Mouse (Mus musculus) ES-Bruce4 (cell line): ENCODE results near the gene Rabep1.
"Not testable (repeated sequence)": the region's sequence is repeated elsewhere in the genome, so short reads cannot be mapped to it uniquely, and the experiment has no call there.

Experiments used
- CTCF ChIP-seq: IDR thresholded peaks from one replicate; pipeline ENCODE4 v1.8.1; 2011; ENCODE audit warnings: low read depth, low read length
- POLR2A ChIP-seq: IDR thresholded peaks from one replicate; pipeline ENCODE4 v1.8.1; 2011; ENCODE audit warnings: low read length; ENCODE audit not compliant: insufficient read depth

DNA sequence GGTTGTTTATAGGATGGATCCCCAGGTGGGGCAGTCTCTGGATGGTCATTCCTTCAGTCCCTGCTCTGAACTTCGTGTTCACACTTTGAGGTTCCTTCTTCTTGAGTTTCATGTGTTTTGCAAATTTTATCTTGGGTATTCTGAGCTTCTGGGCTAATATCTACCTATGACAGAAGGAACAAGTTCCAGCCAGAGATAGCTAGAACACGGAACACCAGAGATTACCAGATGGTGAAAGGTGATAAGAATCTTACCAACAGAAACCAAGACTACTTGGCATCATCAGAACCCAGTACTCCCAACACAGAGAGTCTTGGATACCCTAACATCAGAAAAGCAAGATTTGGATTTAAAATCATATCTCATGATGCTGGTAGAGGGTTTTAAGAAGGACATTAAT lies 18.6 kb downstream of the Rabep1 start:
- TF ChIP-seq POLR2A, CTCF: not testable (repeated sequence)
